Mouse (Mus musculus): ENCODE data around the gene Slc12a8.

The Slc12a8 gene

GRCm38 (mm10) chr16:33696811-33697575 is 179.9 kb downstream of the Slc12a8 start:
- no peak for DNase-seq (ENCODE audit: extremely low spot score, low spot score)

GRCm38 (mm10) chr16:33697576-33698276 is 180.6 kb downstream of the Slc12a8 start:
- no peak for DNase-seq (ENCODE audit: extremely low spot score, low spot score)

- DNase-seq (ENCODE audit: extremely low spot score, low spot score), result no peak
Observed at GRCm38 (mm10) chr16:33698277-33698790, 181.2 kb downstream of the Slc12a8 start.

GRCm38 (mm10) chr16:33700584-33700983 is 183.5 kb downstream of the Slc12a8 start:
- no peak for DNase-seq (ENCODE audit: extremely low spot score, low spot score)

- no peak for DNase-seq (ENCODE audit: extremely low spot score, low spot score)
Observed at GRCm38 (mm10) chr16:33701872-33702271, 184.7 kb downstream of the Slc12a8 start.

- no peak for DNase-seq (ENCODE audit: extremely low spot score, low spot score)
Observed at GRCm38 (mm10) chr16:33704289-33704688, 187.2 kb downstream of the Slc12a8 start.

GRCm38 (mm10) chr16:33705258-33705657 is 188.1 kb downstream of the Slc12a8 start:
- DNase-seq (ENCODE audit: extremely low spot score, low spot score), result no peak

- DNase-seq (ENCODE audit: extremely low spot score, low spot score), result no peak
Observed at GRCm38 (mm10) chr16:33706111-33706890, 189.2 kb downstream of the Slc12a8 start.

GRCm38 (mm10) chr16:33708031-33708430 is 190.9 kb downstream of the Slc12a8 start:
- no peak for DNase-seq (ENCODE audit: extremely low spot score, low spot score)

GRCm38 (mm10) chr16:33708585-33709397 is 191.7 kb downstream of the Slc12a8 start:
- no peak for DNase-seq (ENCODE audit: extremely low spot score, low spot score)
